Mouse (Mus musculus) kidney, adult 2 months (tissue): ENCODE measurements around the gene Prph.

Experiments
- CTCF ChIP-seq: fragments of 200-500 bp; conservative IDR thresholded peaks from 2 replicates; pipeline ENCODE4 v1.5.1; 2011; ENCODE audit warnings: low read depth, mild to moderate bottlenecking, control low read depth, low read length, moderate library complexity, mixed read lengths; ENCODE audit not compliant: insufficient read depth, insufficient read length
- POLR2A ChIP-seq: fragments of 200-500 bp; IDR thresholded peaks from one replicate; pipeline ENCODE4 v1.6.1; 2011; ENCODE audit warnings: low read depth, low read length, control low read depth

GRCm38 (mm10) chr15:99018630-99019029 lies 36.3 kb upstream of the Prph start:
- TF ChIP-seq CTCF (no peak), POLR2A (no peak)
